Mouse (Mus musculus) CD4-positive, CD25-positive, alpha-beta regulatory T cell, adult 4 months (primary cell): ENCODE results near the gene Fry. TPM values are rescaled to one million over a fixed set of nuclear protein-coding genes. Genes with fewer than 3 reads are reported as not detected.

Experiments
- ATAC-seq: one replicate; pipeline ENCODE4 v1.8.0; 2017
- polyA plus RNA-seq, 2 experiments: library from polyadenylated mRNA; unstranded; fragments of 100-300 nt; shearing (Covaris generic); gene quantifications; one replicate each; pipeline ENCODE4 v1.2.1; 2017

The Fry gene
- polyA plus RNA-seq, 2 experiments from 2014 or later, result 15.4 to 20.7 TPM

DNA sequence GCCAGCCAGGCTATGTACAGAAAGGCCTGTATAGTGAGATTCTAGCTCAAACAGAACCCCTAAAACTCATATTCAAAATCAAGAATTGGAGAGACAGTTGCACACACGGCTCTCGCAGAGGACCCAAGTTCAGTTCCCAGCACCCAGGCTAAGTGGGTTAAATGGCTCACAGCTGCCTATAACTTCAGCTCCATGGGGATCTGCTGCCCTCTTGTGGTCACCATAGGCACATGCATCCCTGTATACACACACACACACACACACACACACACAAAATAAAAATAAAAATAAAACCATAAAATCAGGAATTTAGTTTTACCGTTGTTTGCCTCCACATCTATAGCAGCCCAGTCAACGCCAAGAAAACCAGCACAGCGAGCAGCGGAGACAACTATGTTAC, 276.2 kb downstream of the Fry start:
- ATAC-seq, result no peak

DNA sequence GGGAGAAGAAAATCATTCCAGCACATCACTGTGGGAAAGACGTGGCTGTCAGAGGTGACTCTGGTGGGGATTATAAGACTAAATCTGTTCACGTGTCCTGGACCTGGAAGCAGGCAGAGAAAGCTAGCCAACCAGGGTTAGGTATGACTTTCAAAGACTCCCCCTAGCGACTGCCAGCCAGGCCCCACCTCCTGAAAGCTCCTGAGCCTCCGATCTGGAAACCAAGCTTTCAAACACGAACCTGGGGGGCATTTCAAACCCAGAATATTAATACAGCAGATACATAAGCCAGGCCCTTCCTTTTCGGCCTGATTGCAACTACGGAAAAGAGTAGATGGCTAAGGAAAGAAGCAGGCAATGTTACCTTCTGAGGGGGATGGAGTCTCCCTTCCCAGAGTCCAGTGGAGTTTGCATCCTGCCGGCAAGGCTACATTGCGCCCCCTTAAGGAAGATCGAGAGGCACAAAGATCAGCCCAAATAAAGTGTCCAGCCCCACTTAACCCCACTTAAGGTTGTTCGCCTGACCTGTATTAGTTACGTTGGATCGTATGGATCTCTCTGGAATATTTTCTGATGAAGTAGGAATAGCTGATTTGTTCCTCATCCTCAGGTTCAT, 284.5 kb downstream of the Fry start:
- ATAC-seq, result no peak

DNA sequence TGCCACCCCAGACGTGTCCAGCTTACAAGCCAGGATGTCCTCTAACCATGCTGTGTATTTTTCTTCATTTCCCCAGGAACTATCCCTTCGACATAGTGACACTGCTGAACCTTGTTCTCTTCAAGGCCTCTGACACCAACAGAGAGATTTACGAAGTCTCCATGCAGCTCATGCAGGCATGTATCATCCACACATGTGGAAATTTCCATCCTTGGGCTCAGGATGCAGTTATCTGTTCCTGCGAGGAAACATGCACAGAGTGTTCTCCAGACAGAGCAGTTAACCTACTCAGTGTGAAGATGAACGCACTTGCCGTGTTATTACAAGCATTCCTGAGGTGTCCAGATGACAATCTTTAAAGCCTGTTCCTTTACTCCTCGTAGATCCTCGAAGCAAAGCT, 286.4 kb downstream of the Fry start:
- no peak for ATAC-seq

DNA sequence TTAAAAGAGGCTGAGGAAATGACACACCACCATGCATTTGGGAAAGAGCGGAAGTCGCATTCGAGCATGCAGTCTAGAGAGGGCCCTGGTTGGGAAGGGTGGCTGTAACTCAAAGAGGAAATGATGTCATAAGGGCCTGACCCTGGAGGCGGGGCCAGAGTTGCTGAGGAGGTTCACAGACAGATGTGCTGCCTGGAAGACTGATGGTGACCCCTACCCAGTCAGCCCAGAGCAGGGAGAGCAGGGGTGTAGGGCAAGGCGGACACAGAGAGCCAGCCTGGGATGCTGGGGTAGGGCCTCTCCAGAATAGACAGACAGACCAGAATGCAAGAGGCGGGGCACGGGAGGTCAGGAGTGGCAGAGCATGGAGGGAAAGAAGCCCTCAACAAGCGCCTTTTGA, 290.5 kb downstream of the Fry start:
- no peak for ATAC-seq

DNA sequence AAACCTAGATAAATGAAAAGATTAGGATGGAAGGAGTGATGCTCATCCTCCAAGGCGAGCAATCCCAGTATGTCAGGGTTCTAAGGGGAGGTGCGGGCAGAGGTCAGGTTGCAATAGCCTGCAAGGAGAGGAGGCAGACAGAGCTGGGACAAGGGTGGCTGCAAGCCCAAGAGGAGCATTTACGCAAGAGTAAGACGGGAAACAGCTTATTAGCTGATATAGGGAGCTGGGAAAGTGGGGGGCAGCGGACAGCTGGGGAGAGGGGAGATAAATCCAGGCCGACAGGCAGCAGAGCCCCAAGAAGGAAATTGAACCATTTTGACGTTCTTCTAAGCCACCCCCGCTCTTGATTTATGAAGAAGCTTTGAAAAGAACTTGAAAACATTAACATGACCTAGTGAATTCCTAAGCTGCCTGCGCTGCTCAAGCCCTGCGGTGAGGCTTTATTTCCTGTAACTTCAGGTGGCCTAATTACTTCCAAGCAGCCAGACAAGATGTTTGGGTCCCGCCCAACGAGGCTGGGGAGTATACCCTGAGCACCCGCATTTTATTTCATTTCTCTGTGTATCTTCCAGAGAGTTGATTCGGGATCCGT, 291.1 kb downstream of the Fry start:
- ATAC-seq, result no peak

DNA sequence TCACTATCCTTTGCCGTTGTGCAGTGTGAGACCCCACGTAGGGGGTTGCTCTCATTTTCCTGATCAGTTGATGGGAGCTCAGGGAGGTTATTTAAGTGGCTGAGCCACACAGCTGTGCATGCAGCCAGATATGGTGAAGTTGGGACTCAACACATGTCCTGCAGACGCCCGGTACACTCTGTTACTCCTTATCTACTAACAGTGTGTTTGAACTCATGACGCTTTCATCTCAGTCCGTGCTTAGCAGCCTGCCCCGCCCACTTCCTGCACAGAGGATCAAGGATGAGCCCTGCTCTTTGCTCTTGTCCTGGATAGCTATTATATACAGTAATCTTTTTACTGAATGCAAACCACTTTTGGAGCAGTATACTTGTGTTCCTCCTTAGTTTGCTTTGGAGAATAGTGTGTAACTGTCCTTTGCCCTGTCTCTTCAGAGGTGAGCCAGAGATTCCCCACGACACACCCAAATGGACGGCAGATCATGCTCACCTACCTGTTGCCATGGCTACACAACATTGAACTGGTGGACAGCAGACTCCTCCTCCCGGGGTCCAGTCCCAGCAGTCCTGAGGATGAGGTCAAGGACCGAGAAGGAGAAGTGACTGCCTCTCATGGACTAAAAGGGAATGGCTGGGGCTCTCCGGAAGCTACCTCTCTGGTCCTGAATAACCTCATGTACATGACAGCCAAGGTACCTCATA, 294.5 kb downstream of the Fry start:
- no peak for ATAC-seq

DNA sequence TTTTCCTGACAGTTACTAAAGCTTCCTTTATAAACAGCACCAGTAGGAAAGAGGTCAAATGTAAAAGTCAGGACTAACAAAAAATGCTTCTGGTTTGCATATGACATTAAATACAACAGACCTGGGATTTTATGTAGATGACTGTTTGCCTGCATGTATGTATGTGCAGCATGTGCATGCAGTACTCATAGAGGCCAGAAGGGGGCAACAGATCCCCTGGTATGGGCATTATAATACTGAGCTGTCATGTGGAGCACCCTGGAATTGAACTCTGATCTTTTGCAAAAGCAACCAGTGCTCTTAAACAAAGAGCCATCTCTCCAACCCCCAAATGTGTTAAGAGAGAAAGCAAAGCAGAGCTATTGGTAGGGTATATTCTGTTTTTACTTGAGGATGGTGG, 296.4 kb downstream of the Fry start:
- no peak for ATAC-seq

DNA sequence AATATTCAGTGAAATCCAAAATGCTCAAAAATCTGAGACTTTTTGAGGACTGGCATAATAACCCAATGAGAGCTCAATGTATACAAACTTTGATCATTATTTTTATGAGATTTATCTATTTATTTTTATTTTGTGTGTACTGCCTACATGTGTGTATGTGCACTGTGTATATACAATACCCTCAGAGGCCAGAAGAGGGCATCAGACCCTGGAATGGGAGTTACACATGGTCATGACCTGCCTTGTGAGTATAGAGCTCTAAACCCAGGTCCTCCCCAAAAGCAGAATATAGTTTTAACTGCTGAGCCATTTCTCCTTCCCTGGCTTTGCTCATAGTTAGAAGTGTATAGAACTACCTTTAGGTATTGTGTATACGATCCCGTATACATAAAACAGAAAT, 298.8 kb downstream of the Fry start:
- ATAC-seq, result no peak

DNA sequence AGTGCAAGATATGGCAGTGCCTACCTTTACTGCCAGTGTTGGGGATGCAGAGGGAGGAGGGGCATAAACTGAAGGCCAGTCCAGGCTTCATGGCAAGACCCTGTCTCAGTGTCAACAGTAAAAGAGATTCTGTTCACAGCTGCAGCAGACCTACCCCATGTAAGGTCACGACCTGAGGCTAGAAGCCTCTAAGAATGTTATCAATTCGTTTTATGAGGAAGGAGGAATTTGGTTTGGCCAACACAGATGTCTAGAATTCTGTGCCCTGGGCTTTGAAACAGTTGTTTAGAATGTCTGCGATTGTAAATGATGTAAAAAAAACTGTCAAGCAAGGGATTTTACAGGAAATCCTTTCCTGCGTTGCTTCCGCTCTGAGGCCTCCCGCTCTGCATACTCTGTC, 299.6 kb downstream of the Fry start:
- no peak for ATAC-seq

DNA sequence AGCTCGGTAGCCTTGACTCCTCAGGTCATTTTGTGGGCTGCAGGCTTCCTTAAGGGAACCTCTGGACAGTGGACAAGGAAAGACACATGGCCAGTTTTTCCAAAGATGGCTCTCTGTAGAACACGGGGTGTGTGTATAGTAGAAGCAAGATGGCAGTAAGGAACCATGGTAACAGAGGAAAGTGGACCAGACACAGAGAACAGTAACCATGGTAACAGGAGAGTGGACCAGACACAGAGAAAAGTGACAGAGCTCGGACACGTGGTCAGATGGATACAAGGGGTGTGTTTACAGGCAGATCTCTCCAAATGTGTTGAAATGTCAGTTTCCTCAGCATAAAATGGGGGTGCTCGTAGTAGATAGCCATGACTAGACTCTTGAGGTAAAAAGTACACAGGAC, 306.6 kb downstream of the Fry start:
- ATAC-seq, result no peak

DNA sequence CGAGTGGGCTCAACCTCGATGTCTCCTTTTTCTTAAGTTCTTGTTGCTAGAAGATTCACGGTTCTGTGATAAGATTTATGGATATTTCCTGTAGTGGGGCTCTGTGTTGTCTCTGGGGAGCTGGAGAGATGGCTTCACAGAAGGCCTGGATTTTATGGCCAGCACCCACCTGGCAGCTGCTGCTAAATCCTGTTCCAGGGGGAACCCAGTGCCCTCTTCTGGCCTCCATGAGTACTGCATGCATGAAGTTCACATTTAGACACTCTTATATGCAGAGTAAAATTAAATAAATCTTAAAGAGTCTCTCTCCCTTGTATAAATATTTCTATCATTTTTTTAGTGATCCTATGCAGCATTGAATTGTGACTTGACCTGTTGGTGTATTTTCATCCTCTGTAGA, 308.1 kb downstream of the Fry start:
- ATAC-seq, result no peak

DNA sequence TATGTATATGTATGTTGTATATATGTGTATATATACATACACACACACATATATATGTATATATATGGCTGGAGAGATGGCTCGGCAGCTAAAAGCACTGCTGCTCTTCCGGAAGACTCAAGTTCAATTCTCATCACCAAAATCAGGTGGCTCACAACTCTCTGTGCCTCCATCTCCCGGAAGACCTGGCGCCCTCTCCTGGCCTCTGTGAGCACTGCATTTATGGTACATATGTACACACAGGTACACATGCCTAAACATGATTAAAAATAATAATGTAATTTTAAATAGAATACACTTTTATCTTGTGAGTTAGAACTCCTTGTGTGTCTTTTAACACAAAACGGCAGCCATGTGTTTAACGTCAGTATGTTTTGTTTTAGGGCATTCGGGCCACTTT, 312.8 kb downstream of the Fry start:
- ATAC-seq, result no peak

DNA sequence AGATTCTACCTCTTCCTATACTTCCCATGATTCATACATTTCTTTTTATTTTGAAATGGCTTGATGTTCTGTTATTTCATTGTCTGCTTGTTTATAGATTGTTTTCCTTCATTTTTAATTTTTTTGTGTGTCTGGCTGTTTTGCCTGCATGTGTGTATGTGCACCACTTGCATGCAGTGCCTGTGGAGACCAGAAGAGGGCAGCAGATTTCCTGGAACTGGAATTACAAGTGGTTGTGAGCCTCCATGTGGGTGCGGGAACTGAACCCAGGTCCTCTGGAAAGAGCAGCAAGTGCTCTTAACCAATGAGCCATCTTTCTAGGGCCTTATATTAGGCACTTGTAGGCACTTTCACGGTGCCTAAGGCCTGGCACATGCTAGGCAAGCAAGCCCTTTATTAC, 314.5 kb downstream of the Fry start:
- no peak for ATAC-seq

DNA sequence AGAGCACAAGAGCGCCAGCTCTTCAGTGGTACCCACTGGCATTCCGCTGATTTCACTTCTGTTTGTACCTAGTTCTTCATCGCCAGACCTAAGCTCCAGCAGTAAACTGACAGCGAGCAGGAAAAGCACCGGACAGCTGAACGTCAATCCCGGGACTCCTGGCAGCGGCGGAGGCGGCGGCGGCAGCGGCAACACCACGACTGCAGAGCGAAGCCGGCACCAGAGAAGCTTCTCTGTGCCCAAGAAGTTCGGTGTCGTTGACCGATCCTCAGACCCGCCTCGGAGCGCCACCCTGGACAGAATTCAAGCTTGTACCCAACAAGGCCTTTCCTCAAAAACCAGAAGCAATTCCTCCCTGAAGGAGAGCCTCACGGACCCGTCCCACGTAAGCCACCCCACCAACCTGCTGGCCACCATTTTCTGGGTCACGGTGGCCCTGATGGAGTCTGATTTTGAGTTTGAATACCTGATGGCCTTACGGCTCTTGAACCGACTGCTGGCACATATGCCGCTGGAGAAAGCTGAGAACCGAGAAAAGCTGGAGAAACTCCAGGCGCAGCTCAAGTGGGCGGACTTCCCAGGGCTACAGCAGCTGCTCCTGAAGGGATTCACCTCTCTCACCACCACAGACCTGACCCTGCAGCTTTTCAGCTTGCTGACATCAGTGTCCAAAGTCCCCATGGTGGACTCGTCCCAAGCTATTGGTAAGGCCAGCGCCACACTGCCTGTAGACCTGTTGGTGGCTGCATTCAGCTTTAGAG, 318.4 kb downstream of the Fry start:
- no peak for ATAC-seq

DNA sequence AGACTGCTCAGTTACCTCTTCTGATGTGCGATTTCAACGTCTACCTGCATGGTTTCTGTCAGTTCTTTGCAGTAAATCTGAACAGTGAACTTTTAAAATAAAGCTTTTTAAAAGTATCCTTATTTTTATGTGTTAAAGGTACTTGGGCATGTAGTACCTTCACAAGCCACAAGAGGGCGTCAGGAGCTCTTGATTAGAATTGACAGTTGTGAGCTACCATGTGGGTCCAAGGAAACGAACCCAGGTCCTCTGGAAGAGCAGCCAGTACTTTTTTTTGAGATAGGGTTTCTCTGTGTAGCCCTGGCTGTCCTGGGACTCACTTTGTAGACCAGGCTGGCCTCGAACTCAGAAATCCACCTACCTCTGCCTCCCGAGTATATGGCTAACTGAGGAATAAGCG, 323.2 kb downstream of the Fry start:
- ATAC-seq, result peak; percentile 45

DNA sequence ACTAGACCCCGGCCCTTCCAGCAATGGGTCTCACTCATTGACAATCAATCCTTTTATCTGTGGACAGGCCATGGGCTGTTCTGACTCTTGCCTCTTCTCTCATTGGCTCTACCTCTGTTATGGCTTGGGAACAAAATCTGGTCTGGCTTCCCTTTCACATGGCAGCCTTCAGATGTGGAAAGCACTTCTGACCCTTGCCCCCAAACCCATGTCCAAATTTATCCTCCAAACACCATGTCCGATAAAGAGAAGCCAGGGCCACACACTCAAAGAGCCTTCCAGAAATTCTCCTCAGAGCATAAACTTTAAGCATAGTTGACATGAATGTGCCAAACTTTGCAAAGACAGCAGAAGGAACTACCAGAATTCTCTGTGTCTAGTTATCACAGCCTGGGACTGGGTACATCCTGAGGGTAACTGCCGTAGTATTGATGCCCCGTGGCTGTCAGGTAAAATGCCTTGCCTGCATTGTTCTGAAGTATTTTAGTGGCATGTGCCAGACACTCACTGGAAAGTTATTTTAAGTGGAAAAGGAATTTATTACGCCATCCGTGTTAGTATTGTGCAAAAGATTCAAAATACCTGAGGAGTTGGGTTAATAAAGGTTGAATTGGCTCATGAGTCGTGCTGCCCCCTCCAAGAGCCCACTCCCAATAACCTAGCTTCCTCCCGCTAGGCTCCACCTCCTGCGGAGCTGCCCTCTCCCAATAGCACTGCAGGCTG, 333.0 kb downstream of the Fry start:
- no peak for ATAC-seq

DNA sequence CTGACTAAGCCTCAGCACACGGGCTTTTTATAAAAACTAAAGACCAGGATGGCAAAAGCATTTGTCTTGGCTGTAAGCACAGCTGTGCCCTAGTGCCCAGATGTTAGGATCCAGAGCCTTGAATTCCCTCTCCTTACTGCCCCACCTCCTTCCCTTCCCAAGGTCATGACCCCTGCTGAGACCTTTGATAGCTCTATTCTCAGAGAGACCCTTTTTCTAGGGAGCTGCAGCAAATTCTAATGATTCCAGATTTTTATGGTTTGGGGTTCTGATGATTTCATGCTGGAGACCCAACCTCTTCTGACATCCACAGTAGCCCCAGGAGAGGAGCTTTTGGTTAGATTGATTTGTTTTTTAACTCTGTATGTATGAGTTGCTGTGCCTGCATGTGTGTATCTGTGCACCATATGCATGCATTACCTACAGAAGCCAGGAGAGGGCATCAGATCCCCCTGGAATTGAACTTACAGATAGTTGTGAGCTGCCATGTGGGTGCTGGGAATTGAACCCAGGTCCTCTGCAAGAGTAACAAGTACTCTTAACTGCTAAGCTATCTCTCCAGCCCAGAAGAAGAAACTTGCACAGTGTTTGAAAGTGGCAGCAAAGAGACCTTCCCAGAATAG, 333.7 kb downstream of the Fry start:
- no peak for ATAC-seq

DNA sequence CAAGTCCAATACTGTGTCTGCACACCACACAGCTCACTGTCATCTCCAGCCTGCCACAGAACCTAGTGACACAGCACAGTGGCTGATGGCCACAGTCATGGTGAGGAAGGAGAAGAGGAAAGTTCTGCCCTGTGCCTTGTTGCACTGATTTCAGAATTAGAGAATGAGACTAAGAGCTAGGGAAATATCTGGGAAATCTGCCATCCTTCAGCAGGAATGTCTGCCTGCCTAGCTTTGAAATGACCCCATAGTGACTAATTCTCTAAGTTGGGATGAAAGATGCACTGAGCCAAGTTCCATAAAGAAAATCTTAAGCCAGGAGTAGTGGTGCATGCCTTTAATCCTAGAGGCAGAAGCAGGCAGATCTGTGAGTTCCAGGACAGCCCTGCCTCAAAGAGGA, 334.2 kb downstream of the Fry start:
- no peak for ATAC-seq

DNA sequence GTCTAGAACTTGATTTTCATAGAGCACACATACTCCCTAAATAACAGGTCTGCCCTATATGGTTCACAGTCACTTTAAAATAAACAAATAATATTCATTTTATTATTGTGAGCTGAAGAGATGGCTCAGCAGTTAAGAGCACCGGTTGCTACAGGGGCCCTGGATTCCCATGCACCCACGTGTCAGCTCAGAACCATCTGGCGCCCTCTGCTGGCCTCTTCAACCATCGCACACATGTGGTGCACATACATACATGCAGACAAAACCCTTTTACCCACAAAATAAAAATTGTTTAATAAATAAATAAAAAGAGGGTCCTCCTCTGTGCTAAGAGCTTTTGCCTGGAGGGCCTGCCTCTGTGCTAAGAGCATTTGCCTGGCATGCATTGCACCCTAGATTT, 335.0 kb downstream of the Fry start:
- ATAC-seq, result no peak

DNA sequence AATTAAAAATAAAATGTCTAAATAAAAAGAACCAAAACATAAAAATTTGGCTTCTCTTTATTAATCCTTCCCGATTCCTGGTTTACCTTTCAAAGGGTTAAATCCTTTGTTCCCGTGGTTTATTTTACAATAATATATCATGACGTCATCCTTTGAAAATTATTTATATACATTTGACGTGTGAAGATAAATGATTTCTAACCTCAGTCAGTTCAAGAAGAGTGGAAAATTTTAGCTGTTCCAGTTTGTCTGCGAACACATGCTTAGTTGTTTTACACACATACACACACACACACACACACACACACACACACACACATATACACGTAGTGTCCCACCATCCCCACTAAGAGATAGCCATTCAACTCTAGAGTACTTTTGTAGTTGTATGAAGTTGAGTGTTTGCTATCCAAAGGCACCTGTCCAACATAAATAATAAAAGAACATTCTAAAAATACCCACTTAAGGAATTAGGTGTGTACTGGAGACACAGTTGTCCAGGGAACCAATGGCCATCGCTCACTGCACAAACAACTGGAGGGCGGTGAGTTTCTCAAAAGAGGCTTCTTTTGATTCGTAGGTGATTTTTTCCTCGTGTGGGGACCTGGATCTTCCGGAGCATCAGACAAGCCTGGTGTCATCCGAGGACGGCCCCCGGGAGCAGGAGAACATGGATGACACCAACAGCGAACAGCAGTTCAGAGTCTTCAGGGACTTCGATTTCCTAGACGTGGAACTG, 338.9 kb downstream of the Fry start:
- no peak for ATAC-seq

DNA sequence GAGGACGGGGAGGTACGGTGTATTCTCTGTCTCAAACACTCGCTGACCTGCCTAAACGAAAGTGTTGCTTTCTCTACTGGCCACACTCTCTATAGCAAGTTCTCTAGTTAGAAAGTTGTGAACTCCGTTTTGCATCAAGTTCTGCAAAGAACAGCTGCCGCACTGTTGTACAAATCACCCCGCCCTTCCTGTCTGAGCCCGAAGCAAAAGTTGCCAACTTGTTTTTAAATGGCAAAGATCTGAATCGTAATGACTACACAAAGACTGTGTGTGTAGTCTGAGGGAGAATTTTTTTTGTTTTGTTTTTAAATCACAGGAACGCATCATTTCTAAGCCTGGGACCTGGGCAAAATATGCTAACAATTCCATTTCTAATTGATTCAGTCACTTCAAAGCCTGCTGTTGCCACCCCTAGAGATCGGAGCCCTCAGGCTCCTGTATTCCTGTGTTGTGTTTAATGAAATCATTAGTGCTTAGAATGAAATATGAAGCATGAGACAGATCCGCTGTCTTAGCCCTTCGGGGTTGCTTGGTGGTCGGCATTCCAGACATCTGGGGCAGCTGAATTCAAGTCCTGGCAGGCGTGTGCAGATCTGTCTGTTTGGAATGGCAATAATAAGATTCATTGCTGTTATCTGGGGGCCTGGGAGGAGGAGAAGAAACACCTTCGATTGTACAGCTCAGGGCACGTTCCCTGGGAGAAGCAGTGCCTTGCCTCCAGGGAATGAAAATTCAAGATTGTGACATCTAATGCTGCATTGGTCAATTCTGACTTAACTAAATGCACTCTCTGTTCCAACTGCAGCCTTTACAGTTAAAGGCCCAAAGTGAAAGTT, 339.7 kb downstream of the Fry start:
- ATAC-seq, result peak; percentile 75
